Mouse (Mus musculus) lung, adult 18-20 months (tissue): Measurements from ENCODE around the gene Kifc3.

ENCODE experiments used
- DNase-seq, 2 experiments: peaks; one replicate each; pipeline ENCODE4 v3.0.0; 2022; ENCODE audit warnings: mixed read lengths in 2 of 2

Gene Kifc3

DNA sequence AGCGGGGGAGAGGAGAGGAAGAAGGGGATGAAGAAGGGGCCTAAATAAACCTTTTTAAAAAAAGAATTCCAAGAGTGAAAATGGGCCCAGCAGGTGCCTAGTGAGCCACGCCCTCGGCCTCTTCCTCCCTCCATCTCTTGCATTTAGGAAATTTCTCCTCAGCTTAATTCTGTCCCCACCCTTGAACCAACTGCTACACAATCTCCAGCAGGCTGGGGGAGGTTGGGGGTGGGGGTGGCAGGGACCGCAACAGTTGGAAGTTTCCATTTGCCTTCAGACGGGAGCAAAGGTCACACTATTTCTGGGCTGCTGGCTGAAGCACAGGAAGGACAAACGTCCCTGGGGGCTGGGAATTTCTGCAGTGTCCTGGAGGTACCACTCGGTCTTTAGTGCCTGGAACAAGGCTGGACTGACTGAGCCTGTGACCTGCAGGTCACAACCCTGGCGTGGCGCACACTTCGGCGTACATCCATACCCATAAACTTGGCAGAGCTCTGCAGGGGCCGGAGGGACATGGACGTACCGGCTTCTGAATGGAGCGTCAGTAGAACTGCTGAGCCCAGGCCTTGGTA lies 71.6 kb downstream of the Kifc3 start:
- DNase-seq: peak in 1 of 2 experiments; percentile 33

DNA sequence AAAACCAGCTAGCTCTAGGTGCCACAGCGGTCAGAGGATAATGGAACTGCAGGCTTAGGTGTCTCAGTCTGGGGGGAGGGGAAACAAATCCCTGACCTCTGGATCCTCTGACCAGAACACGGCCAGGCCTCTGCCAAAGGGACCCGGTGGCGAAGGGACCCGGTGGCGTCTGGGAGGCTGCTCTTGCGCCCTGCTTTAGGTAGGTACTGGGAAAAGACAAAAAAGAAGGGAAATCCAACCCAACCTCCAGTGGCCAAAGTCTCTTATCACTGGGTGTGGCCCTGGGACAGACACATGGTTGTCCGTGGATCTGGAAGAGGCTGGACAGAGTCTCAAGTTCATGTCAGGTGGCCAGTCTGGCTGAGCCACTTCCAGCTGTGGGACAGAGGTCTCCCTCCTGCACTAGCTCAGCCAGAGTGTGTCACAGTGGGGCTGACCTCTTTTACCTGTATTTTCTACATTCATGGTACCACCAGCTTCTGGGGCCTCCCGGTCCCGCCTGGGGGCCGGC lies 73.8 kb downstream of the Kifc3 start:
- no peak for DNase-seq

DNA sequence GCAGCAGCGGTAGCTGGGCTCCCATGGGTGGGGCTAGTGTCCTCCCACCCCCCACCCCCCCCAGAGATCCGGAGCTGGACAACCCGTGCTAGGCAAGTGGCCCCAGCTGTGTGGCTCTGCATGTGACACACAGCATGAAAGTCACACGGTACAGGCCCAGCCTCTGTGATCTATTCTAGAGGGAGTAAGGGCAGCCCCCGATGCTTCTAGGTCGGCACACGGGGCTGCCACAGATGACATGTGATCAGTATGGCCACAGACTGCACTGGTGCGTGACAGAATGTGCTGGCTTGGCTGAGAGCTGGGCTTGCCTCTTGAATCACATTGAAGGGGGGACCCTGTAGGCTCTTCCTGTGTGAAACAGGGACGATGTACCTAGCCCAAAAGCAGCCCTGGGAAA lies 75.0 kb downstream of the Kifc3 start:
- no peak for DNase-seq

DNA sequence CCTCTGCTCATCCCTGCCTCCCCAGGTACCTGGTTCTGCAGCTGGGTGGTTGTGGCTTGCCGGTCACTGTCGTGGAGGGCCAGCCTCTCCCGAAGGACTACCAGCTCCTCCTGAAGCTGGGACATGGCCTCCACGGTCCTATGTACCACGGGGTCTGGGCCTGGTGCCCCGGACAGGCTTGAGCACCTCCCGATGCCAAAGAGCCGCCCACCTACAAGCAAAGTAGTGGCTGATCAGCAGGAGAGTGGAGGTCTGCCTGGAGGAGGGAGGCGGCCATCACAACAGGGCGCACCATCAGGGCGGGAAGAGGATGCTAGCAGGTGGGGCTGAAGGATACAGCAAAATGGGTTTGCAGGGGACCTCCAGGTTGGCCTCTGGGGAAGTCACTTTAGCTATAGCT lies 76.1 kb downstream of the Kifc3 start:
- no peak for DNase-seq

DNA sequence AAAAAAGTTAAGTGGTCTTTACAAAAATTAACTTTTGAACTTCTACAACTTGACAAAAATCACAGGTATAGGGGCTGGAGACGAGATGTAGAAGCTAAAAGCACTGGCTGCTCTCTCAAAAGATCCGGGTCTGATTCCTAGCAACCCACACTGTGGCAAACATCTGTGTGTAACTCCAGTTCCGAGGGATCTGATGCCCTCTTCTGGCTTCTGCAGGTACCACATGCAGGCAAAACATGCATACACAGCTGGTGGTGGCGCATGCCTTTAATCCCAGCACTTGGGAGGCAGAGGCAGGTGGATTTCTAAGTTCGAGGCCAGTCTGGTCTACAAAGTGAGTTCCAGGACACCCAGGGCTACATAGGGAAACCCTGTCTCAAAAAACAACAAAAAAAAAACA lies 79.2 kb downstream of the Kifc3 start:
- no peak for DNase-seq

DNA sequence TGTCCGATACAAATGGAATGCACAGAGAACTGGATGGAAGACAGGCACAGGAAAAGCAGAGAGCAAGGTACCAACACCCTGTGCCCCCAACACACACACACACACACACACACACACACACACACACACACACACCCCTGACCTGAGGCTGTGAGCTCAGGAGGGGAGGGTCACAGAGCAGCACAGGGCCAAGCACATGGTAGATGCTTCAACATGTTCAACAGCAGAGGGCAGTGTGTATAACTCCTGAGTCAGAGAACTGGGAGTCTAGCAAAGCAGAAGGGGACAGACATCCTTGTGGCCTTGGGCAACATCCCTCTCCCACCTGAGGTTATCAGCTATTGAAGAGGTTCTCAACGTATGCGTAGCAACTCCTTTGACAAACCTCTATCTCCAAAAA lies 88.9 kb downstream of the Kifc3 start:
- DNase-seq: no peak

DNA sequence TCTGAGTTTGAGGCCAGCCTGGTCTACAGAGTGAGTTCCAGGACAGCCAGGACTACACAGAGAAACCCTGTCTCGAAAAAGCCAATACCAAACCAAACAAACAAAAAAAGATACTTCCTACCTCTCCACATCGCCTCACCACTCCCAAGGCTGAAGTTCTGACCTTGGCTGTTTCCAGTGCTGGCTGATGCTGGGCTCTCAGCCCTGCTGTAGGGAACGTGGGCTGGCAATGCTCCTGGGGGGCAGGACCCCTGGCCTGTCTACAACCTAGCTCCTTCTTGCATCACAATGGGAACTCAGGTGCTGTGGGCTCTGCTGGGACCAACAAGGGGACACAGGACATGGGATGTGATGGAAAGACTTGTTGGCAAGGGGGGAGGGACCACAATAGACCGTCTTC lies 89.5 kb downstream of the Kifc3 start:
- DNase-seq: no peak

DNA sequence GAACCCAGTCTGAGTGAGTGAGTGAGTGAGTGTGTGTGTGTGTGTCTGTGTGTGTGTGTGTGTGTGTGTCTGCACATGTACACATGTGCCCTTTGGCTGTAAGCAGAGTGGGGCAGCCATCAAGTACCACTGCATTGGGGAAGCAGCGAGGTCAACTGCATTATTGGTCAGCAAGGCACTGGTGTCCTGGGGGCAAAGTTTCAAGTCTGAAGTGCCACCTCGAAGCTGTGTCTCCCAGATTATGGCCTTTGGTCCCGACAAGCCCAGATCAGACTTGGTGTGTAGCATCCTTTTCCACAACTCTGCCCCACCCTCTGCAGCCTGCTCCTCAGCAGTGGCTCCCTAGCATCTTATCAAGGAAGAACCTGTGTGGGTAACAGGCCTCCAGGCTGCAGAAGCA lies 90.0 kb downstream of the Kifc3 start:
- no peak for DNase-seq

DNA sequence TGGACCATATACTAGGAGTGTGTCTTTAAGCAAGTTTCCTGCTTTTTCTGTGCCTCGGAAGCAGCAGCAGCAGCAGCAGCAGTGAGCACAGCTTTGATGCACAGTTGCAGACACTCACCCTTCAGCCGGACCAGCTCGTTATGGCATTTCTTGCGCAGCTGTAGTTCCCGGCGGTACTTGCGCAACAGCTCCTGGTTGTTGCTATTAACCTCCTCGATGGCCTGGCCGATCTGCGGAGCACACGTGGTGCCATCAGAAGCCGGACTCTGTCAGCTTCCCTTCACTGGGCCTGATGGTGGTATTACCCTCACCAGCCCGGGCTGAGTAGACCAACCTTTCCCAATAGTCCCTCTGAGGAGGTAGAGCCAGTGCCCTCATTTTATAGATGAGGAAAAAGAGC lies 95.3 kb downstream of the Kifc3 start:
- DNase-seq: peak; percentile 13 to 24

DNA sequence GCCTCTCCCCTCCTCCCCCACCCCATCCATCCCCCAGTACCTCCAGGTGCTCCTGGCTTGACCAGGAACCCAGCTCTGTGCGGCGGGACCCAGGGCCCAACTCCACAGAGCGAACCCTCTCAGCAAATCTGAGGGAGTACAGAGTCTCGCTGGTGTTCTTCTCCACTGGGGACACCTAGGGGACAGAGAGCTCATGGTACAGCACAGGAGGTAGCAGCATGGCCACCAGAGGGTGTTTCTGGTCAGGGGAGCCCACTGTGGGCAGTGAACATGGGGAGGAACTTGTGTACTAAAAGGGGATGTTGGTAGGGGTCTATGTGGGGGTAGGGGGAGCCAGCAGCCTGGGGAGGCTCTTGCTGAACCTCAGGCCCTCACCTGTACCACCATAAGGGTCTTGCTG lies 100.6 kb downstream of the Kifc3 start:
- no peak for DNase-seq

DNA sequence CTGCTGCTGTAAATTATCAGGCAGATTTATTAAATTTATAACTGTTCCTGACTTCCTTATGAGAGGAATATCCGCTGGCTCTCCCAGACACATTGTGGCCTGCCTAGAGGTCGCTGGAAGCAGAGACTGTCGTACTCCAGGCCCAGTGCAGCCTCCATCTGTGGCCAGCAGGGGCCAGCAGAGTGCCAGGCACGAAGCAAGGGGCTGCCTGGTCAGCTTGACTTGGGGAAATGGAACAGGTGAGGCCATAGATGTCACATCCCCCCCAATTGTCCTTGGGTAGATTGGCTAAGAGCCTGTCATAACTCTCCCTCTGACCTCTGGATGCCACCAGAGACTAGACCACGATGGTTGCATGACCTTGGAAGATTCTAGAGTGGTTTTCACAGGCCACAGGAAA lies 103.6 kb downstream of the Kifc3 start:
- DNase-seq: peak; percentile 61 to 74

DNA sequence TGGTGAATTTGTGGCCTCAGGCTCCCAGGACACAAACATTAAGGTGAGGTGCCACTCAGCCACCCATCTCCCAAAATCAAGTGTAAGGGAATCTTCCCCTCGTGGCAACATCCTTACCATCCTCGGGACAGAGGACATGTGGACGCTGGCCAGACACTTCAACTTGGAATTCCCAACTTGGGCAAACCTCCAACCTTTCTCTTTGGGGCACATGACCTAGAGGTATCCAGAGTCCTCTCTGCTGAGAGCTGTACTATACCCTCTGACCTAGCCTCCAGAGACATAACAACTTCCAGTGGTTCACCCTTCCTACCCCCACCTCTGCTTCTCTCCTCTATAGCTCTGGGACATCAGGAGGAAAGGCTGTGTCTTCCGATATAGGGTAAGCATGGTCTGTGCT lies 109.0 kb downstream of the Kifc3 start:
- peak in 1 of 2 experiments; percentile 14 for DNase-seq

DNA sequence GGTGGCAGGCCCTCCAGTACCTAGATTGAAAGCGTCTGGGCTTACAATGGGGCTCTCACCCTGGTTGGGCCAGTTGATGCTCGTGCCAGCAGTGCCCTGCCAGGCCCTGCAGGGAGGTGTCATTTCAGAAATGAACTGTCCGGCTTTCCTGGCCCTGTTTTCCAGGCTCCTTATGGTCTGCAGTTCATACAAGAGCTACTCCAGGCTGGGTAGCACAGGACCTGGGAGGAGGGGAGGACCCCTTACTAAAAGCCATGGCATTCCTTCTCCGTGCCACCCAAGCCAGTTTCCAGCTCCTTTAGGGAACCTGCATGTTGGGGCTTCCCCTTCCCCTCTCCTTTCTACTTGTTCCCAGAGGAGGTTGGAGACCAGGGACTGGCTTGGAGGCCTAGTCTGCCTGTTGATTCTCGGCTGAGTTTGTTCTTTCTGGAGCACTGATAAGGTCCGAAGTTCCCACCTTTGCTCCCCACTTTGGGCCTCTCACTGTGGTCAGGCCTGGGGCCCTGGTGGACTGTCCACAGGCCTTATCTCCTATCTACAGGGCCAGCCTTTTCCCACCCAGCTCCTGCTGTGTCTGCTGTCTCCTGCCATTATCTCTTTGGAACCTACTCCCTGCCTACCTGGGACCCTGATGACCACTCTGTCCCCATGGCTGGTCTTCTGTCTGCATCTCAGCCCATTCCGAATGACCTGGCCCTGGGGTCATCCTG lies 117.0 kb downstream of the Kifc3 start:
- DNase-seq: no peak

DNA sequence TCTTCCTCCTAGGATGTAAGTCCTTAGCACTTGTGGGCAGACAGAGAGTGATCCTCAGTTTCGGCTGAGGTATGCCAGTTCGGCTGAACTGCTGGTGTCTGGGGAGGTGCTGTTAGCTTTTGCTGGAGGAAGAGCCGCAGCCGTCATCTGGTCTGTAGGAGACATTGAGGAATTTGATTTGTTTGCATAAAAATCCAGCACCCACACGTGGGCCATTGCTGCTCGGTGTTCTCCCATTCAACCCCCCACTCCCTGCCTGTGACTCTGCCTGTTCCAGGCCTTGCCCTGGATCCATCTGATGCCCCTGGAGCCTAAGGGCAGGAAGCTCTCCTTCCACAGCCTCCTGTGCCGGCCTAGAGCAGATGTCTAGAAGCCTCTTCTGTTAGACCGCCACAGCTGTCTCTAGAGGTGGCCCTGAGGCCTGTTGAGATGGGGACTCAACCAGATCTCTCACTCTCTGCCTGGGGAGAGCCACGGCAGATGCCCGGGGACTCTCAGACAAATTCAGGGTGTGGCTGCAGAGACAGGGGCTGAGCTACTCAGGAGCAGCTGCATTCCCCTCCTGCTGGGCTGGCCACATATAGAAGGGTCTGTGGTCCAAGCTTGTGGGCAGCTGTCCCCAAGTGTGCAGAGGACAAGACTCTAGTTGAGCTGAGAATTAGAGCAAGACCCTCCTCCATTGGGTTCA lies 117.7 kb downstream of the Kifc3 start:
- DNase-seq: no peak

DNA sequence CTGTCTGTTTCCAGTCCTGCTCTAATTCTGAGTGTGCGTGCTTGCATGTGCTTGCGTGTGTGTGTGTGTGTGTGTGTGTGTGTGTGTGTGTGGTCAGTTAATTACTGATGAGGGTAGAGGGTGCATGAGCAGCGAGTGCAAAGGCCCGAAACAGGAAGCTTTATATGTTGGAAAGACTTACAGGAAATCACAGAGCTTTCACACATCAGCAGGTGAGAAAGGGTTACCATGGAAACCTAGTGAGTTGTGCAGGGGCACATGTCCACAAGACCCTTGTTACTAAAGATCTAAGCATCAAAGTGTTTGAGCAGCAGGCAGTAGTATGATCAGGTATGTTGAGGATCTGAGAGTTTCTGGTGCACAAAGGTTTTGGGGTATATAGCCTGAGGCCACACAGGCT lies 118.4 kb downstream of the Kifc3 start:
- DNase-seq: no peak

DNA sequence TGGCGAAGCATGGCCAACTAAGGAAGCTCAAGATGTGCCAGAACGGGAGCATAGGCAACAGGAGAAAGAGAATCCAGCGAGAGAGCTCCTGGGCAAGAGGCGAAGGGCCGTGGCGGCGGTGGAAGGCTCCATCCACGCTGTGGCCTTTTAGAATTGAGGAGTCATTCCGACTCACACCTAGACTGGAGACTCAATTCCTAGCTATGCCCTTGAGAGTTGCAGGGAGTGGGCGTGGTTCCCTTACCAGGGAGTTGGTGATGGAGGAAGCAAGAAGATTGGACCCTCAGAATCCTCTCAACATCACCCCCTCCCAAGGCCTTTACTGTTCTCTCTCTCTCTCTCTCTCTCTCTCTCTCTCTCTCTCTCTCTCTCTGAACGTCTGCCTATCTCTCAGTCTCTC lies 121.0 kb downstream of the Kifc3 start:
- DNase-seq: no peak

DNA sequence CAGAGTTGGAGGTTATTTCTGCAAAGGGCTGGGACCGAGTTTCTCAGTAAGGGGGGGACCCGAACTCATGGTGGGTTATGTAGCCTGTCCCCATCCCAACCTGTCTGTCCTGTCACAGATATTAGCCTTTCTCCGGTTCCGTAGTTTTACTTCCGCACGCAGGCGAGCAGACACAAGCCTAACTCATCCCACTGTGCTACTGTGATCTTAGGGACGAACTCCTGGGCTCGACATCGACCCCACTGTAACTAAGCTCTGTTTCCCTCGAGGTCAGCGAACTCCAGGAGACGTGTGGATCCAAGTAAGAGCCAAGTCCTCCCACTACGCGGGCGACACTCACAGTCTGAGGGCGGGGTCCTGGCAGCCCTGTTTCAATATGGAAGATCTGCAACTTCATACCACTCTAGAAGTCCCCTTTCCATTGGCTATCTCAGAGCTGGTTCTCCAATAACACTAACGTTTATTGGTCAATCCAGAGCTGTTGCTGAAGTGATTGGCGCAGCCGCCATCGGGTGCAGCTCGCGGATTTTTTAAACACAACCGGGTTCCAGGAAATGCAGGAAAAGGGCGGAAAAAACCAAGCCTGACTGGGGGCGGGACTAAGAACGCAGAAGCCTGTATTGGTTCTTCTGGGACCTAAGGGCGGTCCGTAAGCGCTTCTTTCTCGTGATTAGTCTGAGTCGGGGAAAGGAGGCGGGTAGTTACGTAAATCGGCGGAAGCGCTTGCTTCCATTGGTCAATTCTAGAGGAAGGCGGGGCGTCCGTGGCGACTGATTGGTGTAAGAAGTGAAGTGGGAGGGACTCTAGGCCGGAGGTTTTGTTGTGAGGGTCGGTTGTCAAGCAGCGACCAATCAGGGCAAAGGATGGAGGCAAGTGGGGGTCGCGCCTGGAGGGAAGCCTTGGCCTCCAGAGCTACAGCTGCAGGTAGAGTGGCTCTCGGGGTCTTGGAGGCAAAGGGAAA lies 122.0 kb downstream of the Kifc3 start, which contains the start of gene Katnb1:
TSS of gene Katnb1 (plus strand) at position 806 of the 961 bp plus-strand sequence.
- peak; percentile 100 for DNase-seq

DNA sequence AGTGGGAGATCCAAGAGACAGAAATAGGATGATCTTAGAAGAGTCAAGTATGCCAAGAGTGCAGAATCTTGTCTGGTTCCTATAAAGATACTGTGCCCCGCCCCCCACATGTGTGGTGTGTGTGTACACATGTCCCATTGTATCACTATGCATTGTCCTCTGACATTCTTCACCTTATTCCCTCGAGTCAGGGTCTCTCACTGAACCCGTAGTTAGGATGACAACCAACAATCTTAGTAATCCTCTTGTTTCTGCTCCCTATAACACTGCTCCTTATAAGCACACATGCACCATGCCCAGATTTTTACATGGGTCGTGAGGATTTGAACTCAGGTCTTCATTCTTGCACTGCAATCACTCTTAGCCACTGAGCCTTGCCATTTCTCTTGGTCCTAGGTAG lies 123.3 kb downstream of the Kifc3 start:
- no peak for DNase-seq

DNA sequence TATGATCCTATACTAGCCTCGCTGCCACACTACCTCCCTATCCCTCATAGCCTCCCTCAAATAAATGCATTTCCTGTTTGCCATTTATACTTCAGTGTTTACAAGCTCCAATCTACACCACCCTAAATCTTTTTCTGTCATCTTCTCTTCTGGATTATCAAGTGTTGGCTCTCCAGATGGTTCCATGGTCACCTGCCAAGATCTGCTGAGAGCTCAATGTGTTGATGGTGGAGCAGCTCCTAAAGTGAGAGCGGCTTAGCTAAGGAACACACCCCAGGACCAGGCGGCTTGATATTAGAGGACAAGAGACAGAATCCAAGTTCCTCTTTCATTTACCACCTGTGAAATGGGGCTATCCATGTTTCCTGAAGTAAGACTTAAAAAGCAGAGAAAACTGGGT lies 124.6 kb downstream of the Kifc3 start:
- no peak for DNase-seq

DNA sequence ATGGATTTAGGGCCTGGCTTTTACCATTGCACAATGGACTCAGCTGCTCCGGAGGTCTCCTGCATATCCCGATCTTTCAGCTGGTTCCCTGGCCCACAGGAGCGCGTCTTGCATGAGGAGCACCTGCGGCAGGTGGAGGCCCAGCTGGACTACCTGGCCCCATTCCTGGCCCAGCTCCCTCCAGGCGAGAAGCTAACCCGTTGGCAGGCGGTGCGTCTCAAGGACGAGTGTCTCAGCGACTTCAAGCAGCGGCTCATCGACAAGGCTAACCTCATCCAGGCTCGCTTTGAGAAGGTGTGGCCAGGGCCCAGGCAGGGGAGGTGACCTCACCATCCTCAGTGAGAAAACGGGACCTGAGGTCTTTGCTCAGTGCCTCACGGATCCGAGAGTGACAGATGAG lies 126.5 kb downstream of the Kifc3 start:
- no peak for DNase-seq

DNA sequence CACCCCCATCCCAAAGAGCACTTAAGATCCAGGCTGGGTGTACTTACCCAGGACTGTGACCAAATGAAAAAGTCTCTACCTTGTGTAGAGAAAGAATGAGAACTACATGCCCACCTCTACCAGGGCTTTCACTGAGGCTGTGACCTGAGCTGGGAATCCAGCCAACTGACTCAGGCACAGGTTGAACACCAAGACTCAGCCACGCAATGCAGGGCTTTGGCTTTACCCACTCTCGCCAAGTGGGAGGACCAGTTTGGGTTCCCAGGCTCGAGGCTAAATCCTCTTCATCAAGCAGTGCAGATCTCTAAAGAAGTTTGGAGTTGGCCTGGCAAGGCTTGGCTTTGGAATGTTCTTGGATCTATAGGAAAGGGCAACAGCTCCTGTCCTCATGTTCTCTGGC lies 127.1 kb downstream of the Kifc3 start:
- no peak for DNase-seq

DNA sequence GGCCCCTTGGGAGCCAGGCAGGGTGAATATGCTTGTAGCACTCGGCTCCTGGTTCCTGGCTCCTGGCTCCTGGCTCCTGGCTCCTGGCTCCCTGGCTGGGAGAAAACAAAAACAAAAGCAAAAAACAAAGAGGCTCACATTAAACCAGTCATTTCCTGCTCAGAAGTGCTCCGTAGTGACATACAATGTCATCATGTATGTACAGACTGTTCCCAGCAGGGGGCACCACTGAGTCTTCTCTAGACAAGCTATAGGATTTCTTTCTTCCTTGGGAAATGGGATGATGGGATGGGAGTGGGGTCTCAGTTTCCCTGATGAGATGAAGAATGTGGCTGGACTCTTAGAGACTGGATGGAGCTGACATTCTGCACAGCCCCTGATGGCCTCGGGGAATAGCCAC lies 135.0 kb downstream of the Kifc3 start:
- peak; percentile 35 to 59 for DNase-seq

DNA sequence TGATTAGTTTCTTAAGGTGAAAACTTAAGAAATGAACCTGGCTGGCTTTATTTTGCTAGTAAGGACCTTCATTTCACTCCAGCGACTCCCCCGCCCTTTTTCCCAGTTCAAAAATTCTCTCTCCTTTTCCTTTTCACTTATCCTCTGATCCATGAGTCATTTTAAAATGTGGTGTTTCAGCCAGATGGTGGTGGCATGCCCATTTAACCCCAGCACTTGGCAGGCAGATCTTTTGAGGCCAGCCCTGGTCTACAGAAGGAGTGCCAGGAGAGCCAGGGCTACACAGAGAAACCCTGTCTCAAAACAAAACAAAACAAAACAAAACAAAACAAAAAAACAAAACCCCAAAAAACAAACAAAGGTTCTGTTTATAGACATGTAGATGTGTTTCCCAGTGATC lies 138.1 kb downstream of the Kifc3 start:
- DNase-seq: no peak
